Mouse (Mus musculus) skeletal muscle tissue, adult 2 months (tissue): ENCODE results near the gene Zswim1.

Experiments used
- DNase-seq: peaks from one replicate; pipeline ENCODE4 v3.0.0-alpha.2; 2012; ENCODE audit warnings: low read depth, low spot score

Zswim1 gene

DNA sequence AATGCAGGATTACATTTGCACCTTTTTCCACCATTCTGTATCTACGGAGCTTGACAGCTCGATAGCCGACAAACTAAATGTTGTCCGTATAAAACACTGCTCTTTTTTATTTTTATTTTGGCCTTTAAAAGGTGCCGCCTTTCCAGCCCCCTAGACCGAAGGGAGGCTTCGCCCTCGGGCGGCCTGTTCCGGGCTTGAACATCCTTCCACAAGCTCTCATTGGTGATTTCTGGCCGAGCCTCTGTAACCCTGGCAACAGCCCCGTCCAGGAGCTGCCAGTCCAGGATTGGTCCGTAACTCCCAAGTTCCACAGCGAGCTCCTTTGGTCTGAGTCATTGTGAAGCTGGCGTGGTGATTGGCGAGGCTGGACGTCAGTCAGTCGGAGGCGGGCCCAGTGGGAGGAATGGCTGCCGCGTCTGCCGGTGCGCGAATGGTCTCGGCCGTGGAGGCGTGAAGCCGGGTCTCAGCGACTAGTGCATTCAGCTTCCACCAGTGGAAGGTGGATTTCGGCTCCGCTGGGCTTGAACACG lies at the start of gene Zswim1:
TSS of gene Zswim1 (plus strand) at position 51 of the 530 bp plus-strand sequence.
- DNase-seq = peak; percentile 98

DNA sequence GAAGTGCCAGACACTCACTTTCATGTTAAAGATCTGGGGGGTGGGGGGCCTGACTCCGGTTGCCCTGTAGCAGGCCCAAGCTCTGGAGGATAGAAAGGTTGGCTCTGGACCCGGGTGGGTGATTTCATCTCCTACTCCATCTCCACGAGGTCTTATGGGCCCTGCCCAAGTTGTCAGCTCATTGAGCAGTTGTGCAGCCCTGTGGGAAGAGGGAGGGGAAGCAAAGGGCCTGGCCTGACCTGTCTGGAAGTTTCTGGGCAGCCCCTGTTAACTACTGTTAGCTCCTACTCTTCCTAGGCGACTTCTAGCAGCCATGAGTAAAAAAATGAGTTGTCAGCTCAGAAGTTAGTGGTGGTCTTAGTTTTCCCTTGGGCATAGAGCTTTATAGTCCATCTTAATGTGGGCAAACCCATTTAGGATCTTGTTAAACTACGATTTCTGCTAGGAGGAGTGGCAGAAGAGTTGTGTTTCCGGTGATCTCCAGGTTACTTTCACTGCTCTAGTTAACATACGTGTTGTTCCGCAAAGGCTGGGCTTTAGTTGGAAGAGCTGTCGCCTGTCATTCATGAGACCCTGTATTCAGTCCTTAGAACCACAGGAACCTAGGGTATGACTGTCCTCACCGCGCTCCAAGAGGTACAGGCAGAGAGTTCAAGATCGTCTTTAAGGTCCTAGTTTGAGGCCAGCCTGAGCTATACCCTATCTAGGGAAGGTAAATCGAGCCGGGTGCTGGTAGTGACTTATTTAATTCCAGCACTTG lies 49.1 kb upstream of the Zswim1 start:
- no peak for DNase-seq

DNA sequence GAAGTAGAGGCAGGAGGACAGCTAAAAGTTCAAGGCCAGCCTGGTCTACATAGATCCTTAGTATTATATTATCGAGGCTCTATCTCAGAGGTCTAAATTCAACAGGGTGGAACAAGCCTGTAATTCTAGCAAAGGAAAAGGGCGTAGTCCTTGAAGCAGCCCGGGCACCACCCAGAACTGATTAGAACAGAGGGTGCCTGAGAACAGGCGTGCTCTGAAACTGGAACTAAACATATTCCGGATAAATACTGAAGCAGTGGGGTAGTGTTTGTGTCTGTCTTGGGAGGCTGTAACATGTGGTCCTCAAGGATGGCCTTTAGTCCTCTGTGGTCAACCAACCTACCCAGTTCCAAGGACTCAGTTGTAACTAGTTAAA lies 48.5 kb upstream of the Zswim1 start:
- DNase-seq = no peak

DNA sequence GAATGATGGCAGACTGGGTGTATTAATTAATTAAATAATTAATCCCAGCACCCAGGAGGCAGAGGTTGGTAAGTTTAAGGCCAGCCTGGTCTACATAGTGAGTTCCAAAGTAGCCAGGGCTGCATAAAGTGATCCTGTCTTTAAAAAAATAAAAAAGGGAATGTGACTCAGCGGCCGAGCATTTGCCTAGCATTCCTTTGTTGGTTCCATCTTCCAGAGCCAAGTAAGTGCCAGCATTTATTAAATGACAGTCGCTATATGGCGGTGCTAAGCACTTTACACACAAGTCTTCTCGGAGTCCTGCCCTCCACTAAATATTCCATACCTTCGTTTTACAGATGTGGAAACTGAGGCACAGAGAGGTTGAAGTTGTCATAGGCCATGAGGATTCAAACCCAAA lies 46.4 kb upstream of the Zswim1 start:
- DNase-seq = no peak

DNA sequence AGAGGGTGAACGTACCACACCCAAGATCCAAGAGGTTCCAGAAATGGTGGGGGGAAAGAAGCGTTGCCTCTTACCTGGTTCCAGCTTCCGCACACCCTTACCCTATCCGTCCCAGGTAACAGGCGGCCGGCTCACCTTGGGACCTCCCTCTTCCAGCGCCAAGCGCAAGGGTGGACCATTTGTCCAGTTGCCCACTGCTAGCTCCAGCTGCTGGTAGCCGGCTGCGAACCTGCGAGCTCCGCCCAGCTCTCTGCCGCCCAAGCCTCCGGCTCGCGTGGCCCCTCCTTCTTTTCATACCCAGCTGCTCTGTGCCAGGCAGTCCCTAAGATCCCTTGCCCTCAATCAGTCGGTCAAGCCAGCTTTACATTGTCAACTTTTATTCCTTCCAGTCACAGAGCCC lies 45.7 kb upstream of the Zswim1 start:
- DNase-seq = no peak

DNA sequence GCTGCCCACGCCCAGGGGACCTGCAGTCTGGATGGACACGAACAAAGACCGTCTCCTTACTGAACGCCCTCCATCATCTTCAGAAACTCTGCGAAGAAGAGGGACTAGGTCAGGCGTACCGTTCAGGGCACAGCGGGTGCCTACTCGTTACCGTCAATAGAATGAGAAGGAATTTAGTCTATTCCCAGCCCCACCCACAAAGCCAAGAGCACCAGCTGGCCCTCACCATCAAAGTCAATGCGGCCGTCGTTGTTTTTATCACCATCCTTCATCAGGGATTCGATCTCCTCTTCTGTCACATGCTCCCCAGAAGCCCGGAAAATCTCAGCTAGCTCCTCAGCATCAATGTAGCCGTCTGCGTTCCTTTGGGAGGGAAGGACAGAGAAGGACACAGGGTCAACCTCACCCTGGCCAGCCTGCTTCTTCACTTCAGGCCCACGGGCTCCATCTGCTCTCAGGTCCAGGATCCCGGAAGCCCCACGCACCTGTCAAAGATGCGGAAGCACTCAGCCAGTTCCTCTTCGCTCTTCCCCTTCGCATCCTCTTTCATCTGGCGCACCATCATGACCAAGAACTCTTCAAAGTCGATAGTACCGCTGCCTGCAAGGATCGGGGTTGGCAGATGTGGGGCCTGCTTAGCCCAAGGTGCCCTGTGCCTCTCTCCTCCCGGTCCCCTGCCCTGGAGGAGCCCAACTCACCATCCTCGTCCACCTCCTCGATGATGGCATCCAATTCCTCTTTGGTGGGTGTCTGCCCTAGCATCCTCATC lies 45.1 kb upstream of the Zswim1 start:
- no peak for DNase-seq

DNA sequence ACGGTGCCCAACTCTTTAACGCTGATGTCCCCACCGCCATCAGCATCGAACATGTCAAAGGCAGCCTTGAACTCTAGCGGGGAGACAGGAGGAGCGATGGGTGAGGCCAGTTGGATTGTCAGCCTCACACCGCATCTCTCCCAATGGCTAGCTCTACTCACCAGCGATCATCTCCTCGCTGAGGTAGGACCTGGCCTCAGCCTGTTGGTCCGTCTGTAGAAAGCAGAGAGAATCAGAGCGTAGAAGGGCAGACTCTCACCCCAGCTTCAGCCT lies 44.5 kb upstream of the Zswim1 start:
- no peak for DNase-seq

DNA sequence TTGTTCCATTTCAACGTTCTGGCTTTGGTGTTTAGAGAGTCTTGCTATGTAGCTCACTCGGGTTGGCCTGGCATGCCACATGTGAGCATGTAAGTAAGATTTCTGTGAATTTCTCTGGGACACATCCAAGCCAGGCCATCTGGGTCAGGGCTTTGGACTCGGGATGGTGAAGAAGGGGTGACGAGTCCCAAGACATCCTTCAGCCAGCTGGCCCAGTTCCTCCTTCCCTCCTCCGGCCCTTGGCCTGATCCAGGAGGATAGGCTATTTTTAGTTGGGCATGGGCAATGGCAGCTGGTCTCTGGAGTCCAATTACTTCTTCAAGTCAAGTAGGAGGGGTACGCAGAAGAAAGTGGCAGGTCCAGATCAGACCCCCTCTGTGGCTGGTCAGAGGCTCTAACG lies 43.7 kb upstream of the Zswim1 start:
- DNase-seq = peak; percentile 93

DNA sequence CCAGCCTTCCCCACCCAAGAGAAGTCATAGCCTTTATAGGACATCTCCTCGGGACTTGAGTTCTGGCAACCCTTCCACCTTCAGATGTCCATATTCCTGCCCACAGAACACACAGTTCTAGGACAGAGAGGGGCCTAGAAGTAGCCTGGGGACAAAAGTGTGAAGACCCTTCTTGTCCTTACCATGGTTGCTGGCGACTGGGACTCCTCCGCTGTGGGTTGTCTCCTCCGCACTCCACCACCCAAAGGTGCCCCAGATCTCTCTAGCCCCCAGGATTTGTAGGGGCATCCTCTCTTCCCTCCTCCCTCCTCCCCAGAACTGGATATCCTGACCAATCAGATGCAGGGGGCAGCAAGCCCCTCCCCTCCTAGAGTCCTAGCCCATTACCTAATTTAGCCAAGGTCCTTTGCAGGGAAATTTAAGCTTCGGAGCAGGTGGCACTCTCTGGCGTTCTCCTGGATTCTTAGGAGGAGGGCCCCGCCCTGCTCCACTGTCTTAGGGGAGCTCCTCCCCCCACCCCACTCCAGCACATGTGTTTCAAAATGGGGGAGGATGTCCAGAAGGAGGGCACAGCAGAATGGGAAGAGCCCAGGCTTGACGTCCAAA lies 42.9 kb upstream of the Zswim1 start, which contains the start of gene Tnnc2:
TSS of gene Tnnc2 (minus strand) at position 487 of the 606 bp plus-strand sequence.
- peak; percentile 97 for DNase-seq

DNA sequence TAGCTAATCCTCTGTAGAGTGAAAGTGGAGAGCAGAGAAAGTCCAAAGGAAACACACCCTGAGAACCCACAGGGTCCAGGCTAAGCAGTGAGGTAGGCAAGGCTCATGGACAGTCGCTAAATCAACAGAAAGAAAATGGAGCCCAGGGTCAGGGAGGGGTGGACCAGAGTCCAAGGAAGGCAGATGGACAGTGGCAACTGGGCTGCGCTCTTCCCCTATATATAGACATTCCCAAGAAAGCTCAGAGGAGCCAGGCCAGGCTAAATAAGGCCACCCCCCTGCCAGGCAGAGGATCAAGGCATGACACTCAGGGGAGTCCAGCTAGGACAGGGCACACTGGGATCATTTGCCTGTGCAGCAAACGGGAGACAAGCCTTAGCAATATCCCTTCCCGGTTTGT lies 40.6 kb upstream of the Zswim1 start:
- DNase-seq = peak; percentile 94

DNA sequence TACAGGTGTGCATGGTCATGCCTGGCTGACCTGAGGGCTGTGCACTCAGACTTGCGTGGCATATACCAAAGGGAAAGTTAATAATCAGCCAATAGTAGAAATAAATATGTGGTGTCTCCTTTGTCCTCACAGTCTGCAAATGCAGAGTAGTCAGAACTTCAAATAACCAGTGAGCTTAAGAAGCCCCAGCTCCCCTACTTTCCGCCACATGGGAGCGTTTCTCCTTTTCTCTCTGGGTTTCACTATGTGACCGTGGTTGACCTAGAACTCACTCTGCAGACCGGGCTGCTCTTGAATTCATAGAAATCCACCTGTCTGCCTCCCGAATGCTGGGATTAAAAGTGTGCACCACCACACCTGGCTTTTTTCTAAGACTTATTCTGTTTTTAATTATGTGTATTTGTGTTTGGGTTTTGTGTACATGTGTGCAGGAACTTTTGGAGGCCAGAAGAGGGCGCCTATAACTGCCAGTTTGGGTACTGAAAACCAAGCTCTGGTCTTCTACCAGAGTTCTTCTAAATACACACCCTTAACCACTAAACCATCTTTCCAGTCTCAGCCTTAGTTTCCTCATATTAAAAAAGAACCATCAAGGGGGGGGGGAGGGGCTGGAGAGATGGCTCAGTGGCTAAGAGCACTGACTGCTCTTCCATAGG lies 38.4 kb upstream of the Zswim1 start:
- DNase-seq = no peak

DNA sequence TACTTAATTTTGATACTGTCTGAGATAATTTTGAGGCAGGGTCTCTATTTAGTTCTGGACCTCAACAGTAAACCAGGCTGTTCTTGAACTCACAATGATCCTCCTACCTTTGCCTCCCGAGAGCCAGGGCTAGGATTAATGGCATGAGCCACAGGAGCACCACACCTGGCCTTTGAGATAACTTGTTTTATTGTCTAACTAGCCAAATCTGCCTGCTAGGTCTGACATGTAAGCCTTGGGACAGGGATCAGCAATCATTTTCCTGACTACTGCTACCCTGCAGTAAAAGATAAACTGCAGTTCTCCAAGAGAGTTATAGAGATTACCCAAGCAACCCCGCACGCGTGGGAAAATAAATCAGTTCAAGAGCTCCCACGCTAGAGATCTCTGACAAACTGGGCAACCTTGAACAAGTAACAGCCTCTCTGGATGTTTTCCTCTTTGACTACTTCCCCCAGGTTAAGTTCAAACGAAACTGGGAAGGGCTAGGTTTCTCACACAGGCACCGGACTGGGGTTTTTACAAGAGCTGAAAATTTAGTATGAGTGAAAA lies 37.5 kb upstream of the Zswim1 start:
- DNase-seq = no peak

DNA sequence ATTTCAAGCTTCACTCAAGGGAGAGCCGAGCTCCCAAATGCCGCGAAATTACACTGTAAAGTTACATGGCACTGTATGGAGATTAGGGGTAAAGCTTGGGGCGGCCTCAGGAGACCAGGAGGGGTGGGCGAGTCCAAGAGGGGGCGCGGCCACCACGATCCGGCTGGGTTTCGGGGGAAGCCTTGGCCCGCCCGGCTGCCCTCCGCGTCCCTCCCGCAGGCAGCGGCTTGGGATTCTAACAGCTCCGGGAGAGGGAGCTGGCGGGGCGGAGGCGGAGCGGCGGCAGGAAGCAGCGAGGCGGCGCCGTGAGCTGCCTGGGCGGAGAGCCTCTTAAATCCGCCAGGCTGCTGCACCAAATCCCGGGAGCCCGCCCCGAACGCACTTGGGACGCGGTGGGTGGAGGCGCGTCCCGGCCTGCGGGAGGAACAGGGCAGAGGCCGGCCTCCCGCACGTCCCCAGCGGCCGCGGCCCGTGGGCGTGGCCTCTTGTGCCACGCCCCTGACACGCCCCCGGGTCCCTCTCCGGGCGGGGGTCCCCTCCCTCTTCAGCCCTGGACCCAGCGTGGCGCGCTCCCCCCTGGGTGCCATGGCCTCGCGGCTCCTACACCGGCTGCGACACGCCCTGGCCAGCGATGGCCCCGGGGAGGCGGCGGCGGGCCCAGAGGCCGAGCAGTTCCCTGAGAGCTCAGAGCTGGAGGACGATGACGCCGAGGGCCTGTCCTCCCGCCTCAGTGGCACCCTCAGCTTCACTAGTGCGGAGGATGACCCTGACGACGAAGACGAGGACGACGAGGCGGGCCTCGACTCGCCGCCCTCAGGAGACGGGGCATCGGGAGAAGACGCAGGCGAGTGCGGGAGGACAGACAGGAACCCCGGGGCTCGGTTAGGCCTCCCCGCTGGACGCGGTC lies 36.8 kb upstream of the Zswim1 start, which contains the start of gene Snx21:
TSS of gene Snx21 (plus strand) at position 343 of the 907 bp plus-strand sequence.
- DNase-seq = peak; percentile 96

DNA sequence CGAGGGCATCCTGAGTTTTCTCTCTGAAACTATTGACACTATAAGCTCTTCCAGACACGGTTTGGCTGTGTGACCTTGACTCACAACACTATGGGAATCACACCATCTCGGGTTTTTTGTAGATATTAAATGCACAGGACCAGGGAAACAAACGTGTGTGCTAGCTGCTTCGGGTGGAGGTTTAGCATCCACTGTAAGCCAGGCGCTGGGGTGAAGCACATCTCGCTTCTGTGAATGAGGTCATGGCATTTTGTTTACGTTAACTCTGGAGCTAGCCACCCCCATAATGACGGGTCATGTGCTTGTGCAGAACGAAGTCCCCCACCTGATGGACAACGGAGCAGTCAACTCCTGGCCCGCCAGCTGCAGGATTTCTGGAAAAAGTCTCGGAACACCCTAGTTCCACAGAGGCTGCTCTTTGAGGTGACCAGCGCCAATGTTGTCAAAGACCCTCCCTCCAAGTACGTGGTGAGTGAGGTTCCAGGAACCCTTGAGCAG lies 36.0 kb upstream of the Zswim1 start:
- no peak for DNase-seq

DNA sequence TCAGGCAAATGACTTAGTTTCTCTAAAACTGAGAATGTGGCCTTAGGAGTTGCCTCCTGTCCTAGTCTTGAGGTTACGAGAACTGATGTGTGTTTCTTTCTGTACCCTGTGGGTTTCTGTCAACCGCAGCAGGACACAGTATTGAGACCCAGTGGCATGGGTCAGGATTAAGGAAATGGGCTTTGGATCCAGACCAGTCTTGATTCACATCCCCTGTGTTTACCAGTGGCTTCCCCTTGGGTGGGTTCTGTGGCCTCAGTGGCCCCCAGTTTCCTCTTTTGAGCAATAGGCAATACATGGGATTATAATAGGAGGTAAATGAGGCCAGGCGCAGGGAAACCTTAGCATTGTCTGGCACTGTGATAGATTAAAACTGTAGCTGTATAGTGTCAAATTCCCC lies 35.5 kb upstream of the Zswim1 start:
- no peak for DNase-seq

DNA sequence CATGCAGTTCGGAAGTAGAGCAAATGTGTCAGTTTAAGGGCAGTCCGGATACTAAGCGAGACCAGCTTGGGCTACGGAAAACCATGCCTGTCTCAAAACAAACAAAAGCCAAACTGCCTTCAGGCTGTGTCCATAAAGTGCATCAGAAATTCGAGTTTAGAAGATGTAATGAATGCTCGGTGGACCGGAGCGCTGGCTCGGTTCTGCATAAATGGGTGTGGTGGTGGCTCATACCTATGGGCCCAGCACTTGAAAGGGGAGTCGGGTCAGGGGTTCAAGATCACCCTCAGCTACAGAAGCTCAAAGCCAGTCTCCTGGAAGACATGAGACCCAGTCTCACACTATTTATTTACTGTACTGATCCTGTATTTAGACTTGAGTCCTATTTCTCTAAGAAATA lies 34.7 kb upstream of the Zswim1 start:
- no peak for DNase-seq

DNA sequence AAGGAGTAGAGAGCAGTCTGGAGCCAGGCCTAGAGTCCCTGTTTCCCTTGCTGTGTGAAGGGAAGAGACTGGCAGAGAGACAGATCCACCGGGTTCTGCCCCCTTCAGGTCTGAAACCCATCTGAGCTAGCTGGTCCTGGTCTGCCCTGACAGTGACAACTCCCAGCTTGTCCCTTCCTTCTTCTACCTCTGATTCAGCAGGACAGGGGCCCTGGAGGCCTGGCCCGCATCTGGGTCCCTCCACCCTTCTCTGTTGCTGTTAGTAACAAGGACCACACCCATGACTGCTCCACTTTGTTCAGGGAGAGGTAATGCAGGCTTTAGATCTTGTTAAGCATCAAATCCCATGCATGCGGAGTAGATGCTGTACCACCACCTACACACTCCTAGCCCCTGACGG lies 34.1 kb upstream of the Zswim1 start:
- DNase-seq = no peak

DNA sequence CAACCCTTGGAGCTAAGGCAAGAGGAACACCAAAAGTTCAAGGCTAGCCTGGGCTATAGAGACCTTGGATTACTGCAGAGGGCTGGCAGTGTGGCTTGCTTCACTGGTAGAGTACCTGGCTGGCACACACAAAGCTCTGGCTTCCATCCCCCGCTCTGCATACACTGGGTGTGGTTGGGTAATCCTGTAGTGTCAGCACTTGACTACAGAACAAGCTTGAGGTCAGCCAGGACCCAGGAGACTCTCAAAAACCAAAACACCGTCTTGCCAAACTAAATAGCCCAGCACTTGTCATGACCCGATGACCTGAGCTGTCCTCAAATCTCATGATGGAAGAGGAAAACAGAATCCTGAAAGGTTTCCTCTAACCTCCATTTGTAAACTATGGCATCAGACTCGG lies 32.0 kb upstream of the Zswim1 start:
- no peak for DNase-seq

DNA sequence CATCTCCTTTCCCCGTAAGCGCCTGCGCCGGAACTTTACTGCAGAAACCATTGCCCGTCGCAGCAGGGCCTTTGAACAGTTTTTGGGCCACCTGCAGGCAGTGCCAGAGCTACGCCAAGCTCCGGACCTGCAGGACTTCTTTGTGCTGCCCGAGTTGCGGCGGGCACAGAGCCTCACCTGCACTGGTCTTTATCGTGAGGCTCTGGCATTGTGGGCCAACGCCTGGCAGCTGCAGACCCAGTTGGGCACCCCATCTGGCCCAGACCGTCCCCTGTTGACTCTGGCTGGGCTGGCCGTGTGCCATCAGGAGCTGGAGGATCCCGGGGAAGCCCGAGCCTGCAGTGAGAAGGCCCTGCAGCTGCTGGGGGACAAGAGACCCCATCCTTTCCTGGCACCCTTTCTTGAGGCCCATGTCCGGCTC lies 30.6 kb upstream of the Zswim1 start:
- no peak for DNase-seq

DNA sequence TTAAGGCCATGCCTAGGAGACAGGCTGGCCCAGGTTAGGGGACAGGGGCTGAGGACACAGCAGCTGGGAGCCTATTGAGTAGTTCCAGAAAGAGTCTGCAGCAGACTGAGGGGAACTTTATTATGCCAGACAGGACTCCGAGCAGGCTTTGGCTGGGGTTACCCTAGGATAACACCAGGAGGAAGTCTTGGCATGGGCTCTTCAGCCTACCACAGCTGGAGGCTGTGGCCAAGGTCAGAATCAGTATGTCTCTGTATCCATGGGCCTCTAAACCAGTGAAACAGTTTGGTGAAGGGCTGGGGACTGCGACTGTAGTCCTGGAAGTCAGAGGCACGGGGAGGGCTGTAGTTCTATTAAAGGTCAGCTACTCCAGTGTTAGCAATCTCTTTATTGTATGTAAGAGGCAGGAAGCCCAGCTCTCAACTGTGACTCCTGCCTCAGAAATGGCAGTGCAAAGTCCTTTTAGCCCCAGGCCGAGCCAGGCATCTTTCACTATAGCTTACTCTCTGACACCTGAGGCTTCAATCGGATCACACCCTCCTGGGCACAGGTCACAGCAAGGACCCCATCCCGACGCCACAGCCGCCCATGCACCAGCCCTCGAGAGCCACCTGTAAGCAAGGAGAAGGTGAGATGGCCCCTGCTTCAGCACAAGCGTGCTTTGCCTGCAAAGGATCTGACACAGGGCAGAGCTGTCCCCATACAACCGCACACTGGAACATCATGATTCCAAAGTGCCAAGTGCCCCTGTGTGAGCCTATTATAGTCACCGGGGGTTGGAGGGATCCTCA lies 29.9 kb upstream of the Zswim1 start:
- no peak for DNase-seq
